Mouse (Mus musculus) midbrain, postnatal 0 days (tissue): Measurements from ENCODE around the gene Hcn3. TPM values are rescaled to one million over a fixed set of nuclear protein-coding genes. Genes with fewer than 3 reads are reported as not detected.
A peak's percentile ranks its signal among the peaks of the same experiment; 100 is the strongest.
"Not testable (repeated sequence)": the region's sequence is repeated elsewhere in the genome, so short reads cannot be mapped to it uniquely, and the experiment has no call there.

Experiments used
- ATAC-seq: fragments of 200-750 bp; cut with Nextera tagmentation; 2 replicates; pipeline ENCODE4 v1.8.0; 2017; ENCODE audit warnings: moderate number of reproducible peaks, mild to moderate bottlenecking, moderate TSS enrichment, moderate library complexity; ENCODE audit not compliant: low FRiP score
- DNase-seq: peaks from one replicate; pipeline ENCODE4 v3.0.0-alpha.2; 2015; ENCODE audit warnings: low spot score
- H3K27ac ChIP-seq: fragments of 300-500 bp; sonication (generic); 2 replicates; pipeline ENCODE4 v1.5.1; 2014; ENCODE audit warnings: low read depth, mild to moderate bottlenecking, low read length, mixed read lengths
- H3K27me3 ChIP-seq: fragments of 300-500 bp; sonication (generic); 2 replicates; pipeline ENCODE4 v1.6.1; 2014; ENCODE audit warnings: low read length, control low read depth, mixed read lengths; ENCODE audit not compliant: insufficient read depth
- H3K36me3 ChIP-seq: fragments of 300-500 bp; sonication (generic); 2 replicates; pipeline ENCODE4 v1.6.1; 2014; ENCODE audit warnings: low read length, control low read depth, mixed read lengths; ENCODE audit not compliant: insufficient read depth
- H3K4me1 ChIP-seq: fragments of 300-500 bp; sonication (generic); 2 replicates; pipeline ENCODE4 v1.6.1; 2014; ENCODE audit warnings: mild to moderate bottlenecking, control low read depth, antibody characterized with exemption, low read length, mixed read lengths; ENCODE audit not compliant: insufficient read depth
- H3K4me2 ChIP-seq: fragments of 300-500 bp; sonication (generic); 2 replicates; pipeline ENCODE4 v1.6.1; 2014; ENCODE audit warnings: low read depth, mild to moderate bottlenecking, low read length, mixed read lengths; ENCODE audit not compliant: poor library complexity, severe bottlenecking
- H3K4me3 ChIP-seq: fragments of 300-500 bp; sonication (generic); 2 replicates; pipeline ENCODE4 v1.5.1; 2014; ENCODE audit warnings: low read depth, mild to moderate bottlenecking, low read length, moderate library complexity
- H3K9ac ChIP-seq: fragments of 300-500 bp; sonication (generic); replicated peaks from 2 replicates; pipeline ENCODE4 v1.6.1; 2014; ENCODE audit warnings: mild to moderate bottlenecking, low read length, moderate library complexity, mixed read lengths; ENCODE audit not compliant: poor library complexity, severe bottlenecking
- H3K9me3 ChIP-seq: fragments of 300-500 bp; sonication (generic); 2 replicates; pipeline ENCODE4 v1.6.1; 2016; ENCODE audit warnings: low read length, control low read depth
- CTCF ChIP-seq: IDR thresholded peaks from 2 replicates; pipeline ENCODE4 v1.5.1; 2016; ENCODE audit warnings: antibody characterized with exemption, mild to moderate bottlenecking
- WGBS: fragments of 180-500 bp; shearing (Covaris S2); extraction: QIAGEN DNeasy Blood & Tissue Kit; methylation state at CpG from one replicate; pipeline ENCODE4 v1.1.7; 2014; 5-methylcytosine and 5-hydroxymethylcytosine counted together
- polyA plus RNA-seq: library from polyadenylated mRNA; unstranded; fragments of >200 nt; fragmentation: Nextera tagmentation; extraction: Ambion mirVana; gene quantifications from 2 replicates; pipeline ENCODE4 v1.2.1, GENCODE M21; 2015
- total RNA-seq: library from RNA; depleted of rRNA; stranded (reverse); fragments of >200 nt; gene quantifications from 2 replicates; pipeline ENCODE4 v1.2.3, GENCODE M21; 2014

Hcn3 gene
- total and polyA plus RNA-seq, 2 experiments from 2014 or later: 44.8 to 97.8 TPM

- under 1% methylated on average over 74 of the region's 79 CpGs for WGBS
- Histone ChIP-seq H3K9me3 (no peaks in the 10 kb centered on the region), H3K27ac (peak within 1 kb of the TSS; percentile 87), H3K4me3 (peak within 1 kb of the TSS; percentile 76), H3K4me2 (peak within 1 kb of the TSS; percentile 63), H3K9ac (peak within 1 kb of the TSS; percentile 82), H3K36me3 (peaks cover 27% of the 10 kb centered on the region), H3K27me3 (no peaks in the 10 kb centered on the region), H3K4me1 (peaks cover 7% of the 10 kb centered on the region; the same call in 1 of the 2 replicates)
- peak; percentile 95 for DNase-seq
- ATAC-seq: peak; percentile 95
- TF ChIP-seq CTCF: no peak
These were observed 4.7 kb upstream of the Hcn3 start, which contains the start of gene Clk2 for GRCm38 (mm10) chr3:89164506-89165267. TSS of gene Clk2 (plus strand) at chr3:89164795.

- Histone ChIP-seq H3K9me3 (no peaks in the 10 kb centered on the region), H3K4me1 (peaks cover 7% of the 10 kb centered on the region; the same call in 1 of the 2 replicates), H3K4me3 (peak overlapping the region; percentile 76; the same call in 1 of the 2 replicates), H3K4me2 (peak overlapping the region; percentile 63; the same call in 1 of the 2 replicates), H3K27me3 (no peaks in the 10 kb centered on the region), H3K9ac (no peak overlapping the region), H3K36me3 (peaks cover 17% of the 10 kb centered on the region), H3K27ac (no peak overlapping the region)
- DNase-seq (no peak), ATAC-seq (no peak)
- no peak for TF ChIP-seq CTCF
- WGBS: 67% methylated on average over 5 of the region's 5 CpGs
These were observed 3.7 kb upstream of the Hcn3 start for GRCm38 (mm10) chr3:89163643-89164245.

GRCm38 (mm10) chr3:89163123-89163522 lies 3.1 kb upstream of the Hcn3 start:
- H3K36me3 ChIP-seq: peaks cover 12% of the 10 kb centered on the region
- no peak overlapping the region for H3K4me2 ChIP-seq
- no peaks in the 10 kb centered on the region for H3K27me3 ChIP-seq
- H3K27ac ChIP-seq: no peak overlapping the region
- WGBS: 85% methylated on average over 1 of the region's 1 CpGs
- DNase-seq (no peak), ATAC-seq (no peak)
- no peak overlapping the region for H3K9ac ChIP-seq
- TF ChIP-seq CTCF: no peak
- no peaks in the 10 kb centered on the region for H3K9me3 ChIP-seq
- H3K4me3 ChIP-seq: no peak overlapping the region
- H3K4me1 ChIP-seq: peaks cover 9% of the 10 kb centered on the region; the same call in 1 of the 2 replicates

- peaks cover 3% of the 10 kb centered on the region; the same call in 1 of the 2 replicates for H3K36me3 ChIP-seq
- DNase-seq (no peak), ATAC-seq (no peak)
- no peak overlapping the region for H3K27ac ChIP-seq
- no peak overlapping the region for H3K4me2 ChIP-seq
- peaks cover 11% of the 10 kb centered on the region; the same call in 1 of the 2 replicates for H3K4me1 ChIP-seq
- no peak for TF ChIP-seq CTCF
- no peak overlapping the region for H3K9ac ChIP-seq
- H3K27me3 ChIP-seq: no peaks in the 10 kb centered on the region
- H3K9me3 ChIP-seq: no peaks in the 10 kb centered on the region
- H3K4me3 ChIP-seq: no peak overlapping the region
- WGBS: 81% methylated on average over 4 of the region's 4 CpGs
These were observed 1.8 kb upstream of the Hcn3 start for GRCm38 (mm10) chr3:89161786-89162185.

- H3K9me3 ChIP-seq, H3K9ac ChIP-seq, H3K4me2 ChIP-seq, H3K27me3 ChIP-seq, H3K36me3 ChIP-seq, H3K4me3 ChIP-seq, DNase-seq, H3K27ac ChIP-seq, ATAC-seq: not testable (repeated sequence)
- H3K4me1 ChIP-seq: peaks cover 11% of the 10 kb centered on the region; the same call in 1 of the 2 replicates
These were observed 1.2 kb upstream of the Hcn3 start for GRCm38 (mm10) chr3:89161207-89161606.

GRCm38 (mm10) chr3:89159211-89159610 lies 785 bp downstream of the Hcn3 start:
- no peaks in the 10 kb centered on the region for H3K9me3 ChIP-seq
- H3K4me2 ChIP-seq: peak overlapping the region; percentile 79
- peak overlapping the region; percentile 69 for H3K9ac ChIP-seq
- ATAC-seq: peak; percentile 18; the same call in 1 of the 2 replicates
- peak overlapping the region; percentile 70 for H3K27ac ChIP-seq
- H3K36me3 ChIP-seq: no peaks in the 10 kb centered on the region
- peak overlapping the region; percentile 76 for H3K4me3 ChIP-seq
- DNase-seq: no peak
- 0% methylated on average over 13 of the region's 13 CpGs for WGBS
- H3K4me1 ChIP-seq: peaks cover 4% of the 10 kb centered on the region; the same call in 1 of the 2 replicates
- TF ChIP-seq CTCF: no peak
- H3K27me3 ChIP-seq: no peaks in the 10 kb centered on the region
